Mouse (Mus musculus) embryonic facial prominence, embryonic 14.5 days (tissue): ENCODE results near the gene Fbrsl1. TPM values are rescaled to one million over a fixed set of nuclear protein-coding genes. Genes with fewer than 3 reads are reported as not detected.

Experiments
- ATAC-seq: fragments of 200-750 bp; cut with Nextera tagmentation; 2 replicates; pipeline ENCODE4 v1.8.0; 2017; ENCODE audit warnings: low read depth, moderate number of reproducible peaks, moderate TSS enrichment
- DNase-seq: peaks from one replicate; pipeline ENCODE4 v3.0.0-alpha.2; 2015; ENCODE audit warnings: low spot score
- H3K27ac ChIP-seq: fragments of 300-500 bp; sonication (generic); replicated peaks from 2 replicates; pipeline ENCODE4 v1.5.1; 2014; ENCODE audit warnings: low read depth, mild to moderate bottlenecking, low read length, moderate library complexity
- H3K27me3 ChIP-seq: fragments of 300-500 bp; sonication (generic); replicated peaks from 2 replicates; pipeline ENCODE4 v1.6.1; 2014; ENCODE audit warnings: low read length; ENCODE audit not compliant: control insufficient read depth, insufficient read depth
- H3K36me3 ChIP-seq: fragments of 300-500 bp; sonication (generic); 2 replicates; pipeline ENCODE4 v1.6.1; 2014; ENCODE audit warnings: low read length, mixed read lengths; ENCODE audit not compliant: control insufficient read depth, insufficient read depth
- H3K4me1 ChIP-seq: fragments of 300-500 bp; sonication (generic); 2 replicates; pipeline ENCODE4 v1.6.1; 2014; ENCODE audit warnings: antibody characterized with exemption, low read length; ENCODE audit not compliant: control insufficient read depth, insufficient read depth
- H3K4me2 ChIP-seq: fragments of 300-500 bp; sonication (generic); 2 replicates; pipeline ENCODE4 v1.6.1; 2014; ENCODE audit warnings: low read depth, mild to moderate bottlenecking, low read length, moderate library complexity, mixed read lengths
- H3K4me3 ChIP-seq: fragments of 300-500 bp; sonication (generic); 2 replicates; pipeline ENCODE4 v1.5.1; 2014; ENCODE audit warnings: low read depth, mild to moderate bottlenecking, low read length
- H3K9ac ChIP-seq: fragments of 300-500 bp; sonication (generic); 2 replicates; pipeline ENCODE4 v1.6.1; 2014; ENCODE audit warnings: low read depth, mild to moderate bottlenecking, low read length, moderate library complexity, mixed read lengths
- H3K9me3 ChIP-seq: fragments of 300-500 bp; sonication (generic); 2 replicates; pipeline ENCODE4 v1.6.1; 2016; ENCODE audit warnings: low read length; ENCODE audit not compliant: control insufficient read depth
- WGBS: fragments of 180-500 bp; shearing (Covaris S2); extraction: QIAGEN DNeasy Blood & Tissue Kit; methylation state at CpG from one replicate; pipeline ENCODE4 v1.1.7; 2014; 5-methylcytosine and 5-hydroxymethylcytosine counted together
- polyA plus RNA-seq: library from polyadenylated mRNA; unstranded; fragments of >200 nt; fragmentation: Nextera tagmentation; extraction: Ambion mirVana; gene quantifications from 2 replicates; pipeline ENCODE4 v1.2.1, GENCODE M21; 2014

The Fbrsl1 gene
- polyA plus RNA-seq, 1 experiment from 2014 or later, result 14.7 TPM

DNA sequence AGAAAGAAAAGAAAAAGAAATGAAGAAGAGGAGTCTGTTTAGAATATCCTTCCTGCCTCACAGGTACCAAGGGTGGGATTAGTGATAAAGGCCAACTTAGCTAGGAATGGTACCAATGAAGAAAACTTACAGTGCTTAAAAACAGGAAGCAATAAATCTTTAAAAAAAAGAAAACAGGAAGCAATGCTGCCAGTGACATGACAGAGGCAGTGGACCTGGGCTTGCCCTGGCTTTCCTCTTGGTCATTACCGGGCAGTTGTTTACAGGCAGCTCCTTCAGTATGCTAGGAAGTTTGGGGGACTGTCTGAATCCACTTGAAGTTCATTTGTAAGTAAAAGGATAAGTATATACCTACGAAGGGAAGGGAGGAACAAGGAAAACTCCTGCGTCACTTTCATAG, 117.8 kb downstream of the Fbrsl1 start:
- DNase-seq (no peak), ATAC-seq (no peak)
- Histone ChIP-seq H3K27ac (no peak overlapping the region), H3K36me3 (peaks cover 87% of the 10 kb centered on the region), H3K4me1 (no peaks in the 10 kb centered on the region), H3K4me3 (no peak overlapping the region), H3K4me2 (no peak overlapping the region), H3K27me3 (no peaks in the 10 kb centered on the region), H3K9ac (no peak overlapping the region), H3K9me3 (no peaks in the 10 kb centered on the region)
- WGBS, result 82% methylated on average over 3 of the region's 3 CpGs

DNA sequence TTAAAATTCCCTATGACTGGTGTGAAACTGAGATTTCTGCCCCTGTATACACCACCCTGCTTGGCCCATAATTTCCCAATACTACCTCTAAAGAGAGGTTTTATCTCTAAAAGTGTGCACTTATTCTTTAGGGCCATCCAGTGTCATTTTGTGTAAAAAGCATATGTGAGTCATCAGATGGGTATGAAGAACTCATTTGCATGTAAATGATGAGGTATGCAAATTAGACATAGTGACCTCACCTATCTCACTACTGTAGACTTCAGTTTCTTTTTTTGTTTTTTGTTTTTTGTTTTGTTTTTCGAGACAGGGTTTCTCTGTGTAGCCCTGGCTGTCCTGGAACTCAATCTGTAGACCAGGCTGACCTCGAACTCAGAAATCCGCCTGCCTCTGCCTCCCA, 135.2 kb downstream of the Fbrsl1 start:
- peaks cover 79% of the 10 kb centered on the region for H3K36me3 ChIP-seq

More for the DNA sequence above, 135.2 kb downstream of the Fbrsl1 start:
- H3K4me2 ChIP-seq, result no peak overlapping the region
- H3K4me1 ChIP-seq, result no peaks in the 10 kb centered on the region
- no peak overlapping the region for H3K9ac ChIP-seq
- H3K27ac ChIP-seq, result no peak overlapping the region
- no peak for ATAC-seq
- no peak for DNase-seq
- no peak overlapping the region for H3K4me3 ChIP-seq
- H3K9me3 ChIP-seq, result no peaks in the 10 kb centered on the region
- no peaks in the 10 kb centered on the region for H3K27me3 ChIP-seq
- 94% methylated on average over 3 of the region's 3 CpGs for whole genome bisulfite sequencing

Other genes with a start within 250 kb of the Fbrsl1 start
- gene Ankle2, start 217.5 kb downstream of the Fbrsl1 start, polyA plus RNA-seq, result 26.5 and 29.1 TPM in 2 replicates
- gene Pgam5, start 178.6 kb downstream of the Fbrsl1 start, polyA plus RNA-seq, result 57.5 and 68.9 TPM in 2 replicates
- 5.2 and 6.7 TPM in 2 replicates for gene Pxmp2, start 162.3 kb downstream of the Fbrsl1 start, polyA plus RNA-seq
- 20.5 and 24.5 TPM in 2 replicates for gene Pole, start 162.2 kb downstream of the Fbrsl1 start, polyA plus RNA-seq
- gene P2rx2, start 105.3 kb downstream of the Fbrsl1 start, polyA plus RNA-seq, result 2.3 and 2.4 TPM in 2 replicates
- not detected in 2 replicates for gene Lrcol1, start 103.8 kb downstream of the Fbrsl1 start, polyA plus RNA-seq
- gene Galnt9, start 95.9 kb upstream of the Fbrsl1 start, polyA plus RNA-seq, result 1.6 and 2.5 TPM in 2 replicates
- 36.6 and 38.9 TPM in 2 replicates for gene Noc4l, start 204.9 kb upstream of the Fbrsl1 start, polyA plus RNA-seq
- gene Ddx51, start 204.9 kb upstream of the Fbrsl1 start, polyA plus RNA-seq, result 24.2 and 28.2 TPM in 2 replicates